Mouse (Mus musculus) lung, embryonic 15.5 days (tissue): ENCODE measurements around the gene Cachd1. TPM values are rescaled to one million over a fixed set of nuclear protein-coding genes. Genes with fewer than 3 reads are reported as not detected.

ENCODE experiments used
- ATAC-seq: fragments of 200-750 bp; cut with Nextera tagmentation; 2 replicates; pipeline ENCODE4 v1.8.0; 2017; ENCODE audit warnings: moderate number of reproducible peaks, borderline replicate concordance; ENCODE audit not compliant: low FRiP score, low TSS enrichment; ENCODE audit errors: extremely low read depth
- H3K27ac ChIP-seq: fragments of 300-500 bp; sonication (generic); 2 replicates; pipeline ENCODE4 v1.5.1; 2015; ENCODE audit warnings: moderate library complexity, mild to moderate bottlenecking, inconsistent platforms
- H3K27me3 ChIP-seq: fragments of 300-500 bp; sonication (generic); 2 replicates; pipeline ENCODE4 v1.6.1; 2015; ENCODE audit warnings: inconsistent platforms
- H3K36me3 ChIP-seq: fragments of 300-500 bp; sonication (generic); 2 replicates; pipeline ENCODE4 v1.6.1; 2015; ENCODE audit warnings: inconsistent platforms
- H3K4me1 ChIP-seq: fragments of 300-500 bp; sonication (generic); 2 replicates; pipeline ENCODE4 v1.6.1; 2015; ENCODE audit warnings: inconsistent platforms
- H3K4me2 ChIP-seq: fragments of 300-500 bp; sonication (generic); 2 replicates; pipeline ENCODE4 v1.6.1; 2015; ENCODE audit warnings: inconsistent platforms, mild to moderate bottlenecking, moderate library complexity
- H3K4me3 ChIP-seq: fragments of 300-500 bp; sonication (generic); 2 replicates; pipeline ENCODE4 v1.5.1; 2015; ENCODE audit warnings: mild to moderate bottlenecking, inconsistent platforms
- H3K9ac ChIP-seq: fragments of 300-500 bp; sonication (generic); 2 replicates; pipeline ENCODE4 v1.6.1; 2015; ENCODE audit warnings: inconsistent platforms
- H3K9me3 ChIP-seq: fragments of 300-500 bp; sonication (generic); 2 replicates; pipeline ENCODE4 v1.6.1; 2016; ENCODE audit warnings: inconsistent platforms
- WGBS: fragments of 180-500 bp; shearing (Covaris S2); methylation state at CpG from one replicate; pipeline ENCODE4 v1.1.7; 2015; 5-methylcytosine and 5-hydroxymethylcytosine counted together
- polyA plus RNA-seq: library from polyadenylated mRNA; unstranded; fragments of >200 nt; fragmentation: Nextera tagmentation; extraction: Ambion mirVana; gene quantifications from 2 replicates; pipeline ENCODE4 v1.2.1, GENCODE M21; 2015

Cachd1 gene
- polyA plus RNA-seq, 1 experiment from 2014 or later: 19.1 TPM

DNA sequence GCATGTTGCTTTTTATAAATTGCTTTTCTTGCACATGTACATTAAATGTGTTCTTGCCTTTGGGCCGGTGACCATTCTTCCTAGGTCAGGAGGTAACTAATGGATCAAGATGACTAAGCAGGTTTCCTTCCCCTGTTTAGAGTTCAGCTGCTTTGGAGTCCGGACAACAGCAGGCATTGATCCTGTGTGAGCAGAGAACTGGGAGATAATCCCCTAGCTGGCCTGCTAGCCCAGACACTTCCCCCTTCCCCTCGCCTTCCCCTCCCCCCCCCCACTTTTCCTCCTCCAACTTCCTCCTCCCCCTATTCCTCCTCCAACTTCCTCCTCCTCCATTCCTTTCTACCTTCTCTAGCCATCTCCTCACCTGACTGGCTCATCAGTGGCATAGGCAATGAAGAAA is 135.2 kb downstream of the Cachd1 start:
- 23% methylated on average over 3 of the region's 3 CpGs for WGBS
- no peak overlapping the region for H3K4me2 ChIP-seq
- no peaks in the 10 kb centered on the region for H3K9me3 ChIP-seq
- no peak overlapping the region for H3K4me3 ChIP-seq
- H3K9ac ChIP-seq: no peak overlapping the region
- H3K27me3 ChIP-seq: no peaks in the 10 kb centered on the region
- no peak overlapping the region for H3K27ac ChIP-seq
- H3K36me3 ChIP-seq: no peaks in the 10 kb centered on the region
- H3K4me1 ChIP-seq: peaks cover 30% of the 10 kb centered on the region
- ATAC-seq: no peak

GRCm38 (mm10) chr4:100913666-100914065 is 137.2 kb downstream of the Cachd1 start:
- H3K4me1 ChIP-seq: peaks cover 26% of the 10 kb centered on the region
- 81% methylated on average over 4 of the region's 4 CpGs for WGBS

GRCm38 (mm10) chr4:100914532-100914931 is 138.1 kb downstream of the Cachd1 start:
- Histone ChIP-seq H3K27ac (no peak overlapping the region), H3K36me3 (no peaks in the 10 kb centered on the region), H3K4me2 (no peak overlapping the region), H3K27me3 (no peaks in the 10 kb centered on the region), H3K9ac (no peak overlapping the region), H3K9me3 (no peaks in the 10 kb centered on the region), H3K4me1 (peaks cover 17% of the 10 kb centered on the region; the same call in 1 of the 2 replicates), H3K4me3 (no peak overlapping the region)
- 9% methylated on average over 3 of the region's 3 CpGs for WGBS
- ATAC-seq: no peak

More at GRCm38 (mm10) chr4:100913666-100914065, 137.2 kb downstream of the Cachd1 start:
- Histone ChIP-seq H3K4me3 (no peak overlapping the region), H3K4me2 (no peak overlapping the region), H3K27ac (no peak overlapping the region), H3K27me3 (no peaks in the 10 kb centered on the region), H3K9me3 (no peaks in the 10 kb centered on the region), H3K36me3 (no peaks in the 10 kb centered on the region), H3K9ac (no peak overlapping the region)
- ATAC-seq: no peak

DNA sequence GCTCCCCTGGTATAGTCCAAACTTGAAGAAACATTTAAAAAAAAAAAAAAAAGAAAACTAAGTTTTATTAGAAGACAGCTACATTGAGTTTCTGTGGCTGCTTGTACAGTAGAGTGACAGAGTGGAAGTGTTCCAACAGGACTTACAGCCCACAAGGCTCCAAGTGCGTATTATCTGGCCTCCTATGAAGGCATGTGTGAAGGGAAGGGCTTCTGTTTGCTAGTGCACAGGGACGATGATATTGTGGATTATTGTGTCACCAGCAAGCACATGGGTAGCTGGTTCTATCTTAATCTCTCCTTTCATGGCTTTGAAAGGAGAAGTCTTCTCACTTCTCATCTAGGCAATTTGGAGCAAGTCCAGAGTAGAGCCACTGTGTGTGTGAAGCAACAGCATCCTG is 138.6 kb downstream of the Cachd1 start:
- Histone ChIP-seq H3K4me3 (no peak overlapping the region), H3K27me3 (no peaks in the 10 kb centered on the region), H3K9me3 (no peaks in the 10 kb centered on the region), H3K9ac (no peak overlapping the region), H3K4me1 (peaks cover 16% of the 10 kb centered on the region; the same call in 1 of the 2 replicates), H3K36me3 (no peaks in the 10 kb centered on the region), H3K27ac (no peak overlapping the region), H3K4me2 (no peak overlapping the region)
- ATAC-seq: no peak
- WGBS: 63% methylated on average over 2 of the region's 2 CpGs

DNA sequence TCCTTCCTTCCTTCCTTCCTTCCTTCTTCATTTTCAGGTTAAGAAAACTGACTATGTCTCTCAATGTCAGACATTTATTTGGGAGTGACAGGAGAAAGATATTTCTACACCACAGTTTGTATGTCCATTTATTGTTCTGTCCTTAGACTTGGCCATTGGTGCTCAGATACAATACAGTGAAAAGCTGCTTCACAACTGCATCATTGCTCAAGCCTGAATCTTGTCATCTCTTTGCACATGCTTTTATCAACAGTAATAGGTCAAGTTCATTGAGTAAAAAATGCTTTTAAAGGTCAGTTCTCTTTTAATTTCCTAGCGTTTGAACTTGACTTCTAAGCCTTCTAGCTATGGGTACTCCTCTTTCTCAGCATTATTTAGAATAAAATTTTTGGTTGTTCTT is 141.0 kb downstream of the Cachd1 start:
- Histone ChIP-seq H3K36me3 (no peaks in the 10 kb centered on the region; the same call in 1 of the 2 replicates), H3K4me2 (no peak overlapping the region), H3K9me3 (no peaks in the 10 kb centered on the region), H3K4me1 (peaks cover 7% of the 10 kb centered on the region), H3K4me3 (no peak overlapping the region), H3K27me3 (no peaks in the 10 kb centered on the region), H3K27ac (no peak overlapping the region), H3K9ac (no peak overlapping the region)
- WGBS: 79% methylated on average over 1 of the region's 1 CpGs
- ATAC-seq: no peak

- ATAC-seq: no peak
- Histone ChIP-seq H3K4me1 (peaks cover 24% of the 10 kb centered on the region), H3K9ac (no peak overlapping the region), H3K36me3 (no peaks in the 10 kb centered on the region; the same call in 1 of the 2 replicates), H3K4me3 (no peak overlapping the region), H3K9me3 (no peaks in the 10 kb centered on the region), H3K27me3 (no peaks in the 10 kb centered on the region), H3K27ac (no peak overlapping the region), H3K4me2 (no peak overlapping the region)
- 80% methylated on average over 1 of the region's 1 CpGs for WGBS
Observed at GRCm38 (mm10) chr4:100920413-100920812, 143.9 kb downstream of the Cachd1 start.

- Histone ChIP-seq H3K36me3 (no peaks in the 10 kb centered on the region; the same call in 1 of the 2 replicates), H3K27ac (peak overlapping the region; percentile 42), H3K9ac (no peak overlapping the region), H3K4me1 (peaks cover 34% of the 10 kb centered on the region), H3K9me3 (no peaks in the 10 kb centered on the region), H3K4me3 (no peak overlapping the region), H3K27me3 (no peaks in the 10 kb centered on the region), H3K4me2 (0 out of 2 replicates have a peak overlapping the region, but pooled peaks have one; percentile 9)
- WGBS: 29% methylated on average over 11 of the region's 11 CpGs
- peak; percentile 68; the same call in 1 of the 2 replicates for ATAC-seq
Observed at GRCm38 (mm10) chr4:100922816-100923554, 146.5 kb downstream of the Cachd1 start.

- 25% methylated on average over 6 of the region's 6 CpGs for WGBS
- Histone ChIP-seq H3K4me1 (peaks cover 34% of the 10 kb centered on the region), H3K9me3 (no peaks in the 10 kb centered on the region), H3K27me3 (no peaks in the 10 kb centered on the region), H3K36me3 (no peaks in the 10 kb centered on the region; the same call in 1 of the 2 replicates), H3K4me3 (no peak overlapping the region), H3K27ac (peak overlapping the region; percentile 42; the same call in 1 of the 2 replicates), H3K4me2 (0 out of 2 replicates have a peak overlapping the region, but pooled peaks have one; percentile 9), H3K9ac (no peak overlapping the region)
- peak; percentile 71; the same call in 1 of the 2 replicates for ATAC-seq
Observed at GRCm38 (mm10) chr4:100923598-100923997, 147.1 kb downstream of the Cachd1 start.

- Histone ChIP-seq H3K27me3 (no peaks in the 10 kb centered on the region), H3K4me3 (no peak overlapping the region), H3K9ac (no peak overlapping the region), H3K4me2 (no peak overlapping the region), H3K4me1 (peaks cover 34% of the 10 kb centered on the region), H3K36me3 (no peaks in the 10 kb centered on the region; the same call in 1 of the 2 replicates), H3K9me3 (no peaks in the 10 kb centered on the region), H3K27ac (no peak overlapping the region)
- ATAC-seq: no peak
- 77% methylated on average over 4 of the region's 4 CpGs for WGBS
Observed at GRCm38 (mm10) chr4:100924276-100924675, 147.8 kb downstream of the Cachd1 start.

DNA sequence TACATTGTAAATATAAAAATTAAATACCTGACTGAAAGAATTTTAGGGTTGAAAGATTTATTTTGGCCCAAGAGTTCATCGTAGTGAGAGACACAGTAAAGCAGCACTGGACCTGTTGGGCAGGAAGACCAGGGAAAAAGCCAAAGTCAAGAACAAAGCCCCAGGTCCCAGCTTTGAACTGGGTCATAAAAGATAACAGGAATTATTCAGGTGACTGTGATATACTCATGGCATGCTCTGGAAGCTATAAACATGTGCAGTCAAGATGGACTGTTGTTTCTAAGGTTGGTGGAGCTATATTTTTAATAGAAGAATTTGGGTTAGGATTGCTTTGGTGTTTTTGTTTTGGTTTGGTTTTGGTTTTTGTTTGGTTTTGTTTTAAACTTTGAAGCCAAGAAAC is 148.7 kb downstream of the Cachd1 start:
- no peak overlapping the region for H3K4me3 ChIP-seq
- H3K4me1 ChIP-seq: peaks cover 34% of the 10 kb centered on the region
- H3K4me2 ChIP-seq: no peak overlapping the region
- no peaks in the 10 kb centered on the region for H3K27me3 ChIP-seq
- WGBS: 74% methylated on average over 1 of the region's 1 CpGs
- ATAC-seq: no peak
- H3K9ac ChIP-seq: no peak overlapping the region
- no peaks in the 10 kb centered on the region; the same call in 1 of the 2 replicates for H3K36me3 ChIP-seq
- H3K27ac ChIP-seq: no peak overlapping the region
- H3K9me3 ChIP-seq: no peaks in the 10 kb centered on the region

DNA sequence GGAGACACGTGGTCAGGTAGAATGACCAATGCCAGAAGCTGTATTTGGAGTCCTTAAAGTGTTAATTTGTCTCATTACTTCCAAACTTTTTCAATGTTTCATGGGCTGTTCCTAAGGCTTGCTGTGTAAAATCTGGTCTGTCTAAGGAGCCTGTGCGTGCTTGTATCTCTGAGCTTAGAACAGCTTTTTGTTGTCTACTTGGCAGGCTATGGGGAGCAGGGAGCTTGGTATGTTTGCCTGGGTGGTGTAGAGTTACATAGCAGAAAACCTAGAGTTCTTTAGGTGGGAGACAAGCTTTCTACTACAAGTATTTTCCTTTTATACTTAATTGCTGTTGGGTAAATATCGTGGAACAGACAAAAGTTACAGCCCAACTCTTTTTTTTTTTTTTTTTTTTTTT is 150.1 kb downstream of the Cachd1 start:
- H3K36me3 ChIP-seq: no peaks in the 10 kb centered on the region
- peaks cover 34% of the 10 kb centered on the region for H3K4me1 ChIP-seq
- no peaks in the 10 kb centered on the region for H3K9me3 ChIP-seq
- H3K27ac ChIP-seq: no peak overlapping the region
- no peaks in the 10 kb centered on the region for H3K27me3 ChIP-seq
- ATAC-seq: no peak
- WGBS: 59% methylated on average over 3 of the region's 3 CpGs
- no peak overlapping the region for H3K4me3 ChIP-seq
- H3K9ac ChIP-seq: no peak overlapping the region
- H3K4me2 ChIP-seq: no peak overlapping the region

- no peaks in the 10 kb centered on the region for H3K9me3 ChIP-seq
- peaks cover 34% of the 10 kb centered on the region for H3K4me1 ChIP-seq
- H3K36me3 ChIP-seq: no peaks in the 10 kb centered on the region
- H3K9ac ChIP-seq: no peak overlapping the region
- ATAC-seq: no peak
- no peaks in the 10 kb centered on the region for H3K27me3 ChIP-seq
- no peak overlapping the region for H3K4me3 ChIP-seq
- 46% methylated on average over 2 of the region's 2 CpGs for WGBS
- H3K4me2 ChIP-seq: no peak overlapping the region
- H3K27ac ChIP-seq: no peak overlapping the region
Observed at GRCm38 (mm10) chr4:100927059-100927458, 150.6 kb downstream of the Cachd1 start.
